Mouse (Mus musculus) common myeloid progenitor, adult 5-6 weeks (primary cell): ENCODE data around the gene Afap1l2. TPM values are rescaled to one million over a fixed set of nuclear protein-coding genes. Genes with fewer than 3 reads are reported as not detected.

Experiments used
- ATAC-seq: replicated peaks from 2 replicates; pipeline ENCODE4 v1.8.0; 2016; ENCODE audit warnings: low read depth, mild to moderate bottlenecking, moderate TSS enrichment, inconsistent platforms; ENCODE audit not compliant: poor library complexity, severe bottlenecking
- total RNA-seq: library from RNA; stranded (forward); fragments of 200-1000, 187-1606 nt; gene quantifications from 2 replicates; pipeline ENCODE4 v1.2.3, GENCODE M21; 2017

Gene Afap1l2
- total RNA-seq, 1 experiment from 2014 or later, result not detected

DNA sequence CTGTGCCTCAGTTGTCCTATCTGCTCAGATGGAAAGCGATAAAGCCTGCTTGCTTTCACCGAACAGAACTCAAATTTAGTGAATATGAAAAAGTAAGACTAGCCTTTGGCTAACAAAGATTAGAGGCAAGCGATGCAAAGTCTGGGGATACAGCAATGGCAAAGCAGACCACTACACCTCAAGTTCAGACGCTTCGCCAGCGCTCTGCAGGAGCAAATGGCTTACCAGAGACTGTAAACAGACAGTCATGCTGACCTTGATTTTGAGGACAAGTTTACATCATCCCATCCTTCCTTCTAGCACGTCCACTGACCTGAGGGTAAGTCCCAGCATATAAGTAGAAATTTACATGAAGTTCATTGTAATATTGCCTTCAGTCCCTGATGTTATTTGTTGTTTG lies 61.8 kb downstream of the Afap1l2 start:
- no peak for ATAC-seq

DNA sequence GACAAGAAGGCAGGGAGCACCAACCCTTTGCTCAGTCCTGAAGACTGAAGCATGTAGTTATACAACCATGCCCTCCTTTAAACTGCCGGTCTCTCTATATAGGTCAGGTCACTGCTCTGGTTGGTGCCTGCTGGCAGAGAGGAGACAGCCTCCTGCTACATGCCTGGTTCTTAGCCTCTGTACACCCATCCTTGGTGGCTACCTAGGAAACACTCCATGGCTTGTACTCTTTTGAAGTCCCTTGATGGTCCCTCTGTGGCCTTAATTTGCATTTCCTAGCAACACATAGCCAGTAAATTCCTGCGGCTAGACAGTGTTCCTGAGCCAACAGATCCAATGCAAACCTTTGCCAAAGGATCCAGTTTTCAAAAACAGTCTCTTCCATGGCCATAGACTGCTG lies 62.4 kb downstream of the Afap1l2 start:
- ATAC-seq, result no peak

DNA sequence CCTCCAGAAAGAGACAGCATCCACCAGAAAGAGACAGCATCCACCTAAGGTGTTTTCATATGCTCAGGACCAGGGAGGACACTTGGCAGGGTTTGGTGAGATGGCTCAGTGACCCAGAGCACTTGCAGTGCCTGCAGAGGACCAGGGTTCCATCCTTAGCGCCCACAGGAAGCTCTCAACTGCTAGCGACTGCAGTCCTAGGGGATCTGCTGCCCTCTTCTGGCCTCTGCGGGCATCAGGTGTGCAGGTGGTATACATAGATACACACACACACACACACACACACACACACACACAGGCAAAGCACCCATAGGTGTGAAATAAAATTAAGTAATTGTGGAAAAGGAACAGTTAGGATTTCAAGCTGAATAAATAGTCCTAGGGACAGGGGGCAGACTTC lies 63.2 kb downstream of the Afap1l2 start:
- no peak for ATAC-seq

DNA sequence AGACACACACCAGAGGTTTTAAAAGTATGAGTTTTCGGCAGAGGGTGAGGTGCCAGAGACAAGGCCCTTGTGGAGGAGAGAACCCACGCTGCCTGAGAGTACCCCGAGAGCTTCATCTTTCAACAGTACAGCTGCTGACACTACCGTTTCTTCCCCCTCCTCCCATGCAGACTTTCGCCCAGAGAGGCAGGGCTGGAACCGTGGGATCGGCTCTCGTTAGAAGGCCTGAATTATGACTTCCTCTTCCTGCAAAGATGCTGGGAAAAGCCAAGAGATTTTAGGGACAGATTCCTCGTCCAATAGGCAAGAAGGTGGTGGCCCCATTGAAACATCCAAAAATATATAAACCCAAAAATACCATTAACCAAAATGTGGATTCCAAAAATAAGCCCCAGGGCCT lies 63.8 kb downstream of the Afap1l2 start:
- ATAC-seq, result no peak

DNA sequence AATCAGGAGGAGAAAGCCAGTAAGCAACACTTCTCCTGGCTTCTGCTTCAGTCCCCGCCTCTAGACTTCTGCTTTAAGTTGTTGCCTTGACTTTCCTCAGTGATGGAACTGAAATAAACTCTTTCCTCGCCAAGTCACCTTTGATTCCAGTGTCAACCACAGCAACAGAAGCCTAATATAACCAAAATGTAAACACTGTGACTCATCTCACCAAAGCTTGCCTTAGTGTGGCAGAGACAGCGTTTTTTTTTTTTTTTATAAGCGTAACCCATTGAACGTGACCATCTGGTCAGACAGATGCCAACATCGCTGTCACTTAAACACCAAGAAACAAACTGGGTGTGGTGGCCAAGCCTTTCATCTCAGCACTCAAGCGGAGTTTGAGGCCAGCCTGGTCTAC lies 65.8 kb downstream of the Afap1l2 start:
- ATAC-seq, result no peak

DNA sequence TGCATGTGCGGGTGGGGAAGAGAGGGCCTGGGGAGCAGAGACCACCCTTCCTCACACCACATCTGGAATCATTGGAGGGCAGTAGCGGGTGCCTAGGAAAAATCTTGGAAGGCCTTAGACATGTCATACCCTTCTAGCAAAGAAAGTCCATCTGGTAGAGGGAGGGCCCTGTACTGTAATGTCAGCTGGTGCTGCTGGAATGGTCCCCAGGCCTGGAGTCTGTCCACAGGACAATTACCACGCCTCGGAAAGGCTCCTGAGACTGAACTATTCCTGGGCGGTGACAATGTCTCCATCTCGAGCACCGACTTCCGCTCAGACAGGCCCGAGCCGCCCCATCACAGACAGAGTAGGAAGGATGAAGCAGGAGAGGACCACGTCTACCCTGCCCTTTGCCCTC lies 67.5 kb downstream of the Afap1l2 start:
- ATAC-seq, result no peak

DNA sequence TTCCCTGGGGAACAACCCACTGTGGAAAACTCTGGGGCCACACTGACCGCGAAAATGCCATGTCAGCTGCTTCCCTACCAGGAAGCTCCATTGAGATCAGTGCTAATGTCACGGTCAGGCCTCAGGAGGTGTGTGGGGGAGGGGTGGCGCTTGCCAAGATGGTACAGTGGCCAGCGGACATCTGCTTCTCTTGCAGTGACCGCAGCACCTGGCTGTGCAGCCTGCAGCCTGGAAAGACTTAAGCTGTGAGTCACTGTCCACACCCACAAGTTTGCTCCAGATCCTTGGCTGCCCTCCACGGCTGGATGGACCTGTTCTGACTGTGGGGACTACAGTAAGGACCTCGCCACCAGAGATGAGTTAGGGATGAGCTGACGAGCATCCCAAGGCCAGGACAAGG lies 68.2 kb downstream of the Afap1l2 start:
- ATAC-seq, result no peak

DNA sequence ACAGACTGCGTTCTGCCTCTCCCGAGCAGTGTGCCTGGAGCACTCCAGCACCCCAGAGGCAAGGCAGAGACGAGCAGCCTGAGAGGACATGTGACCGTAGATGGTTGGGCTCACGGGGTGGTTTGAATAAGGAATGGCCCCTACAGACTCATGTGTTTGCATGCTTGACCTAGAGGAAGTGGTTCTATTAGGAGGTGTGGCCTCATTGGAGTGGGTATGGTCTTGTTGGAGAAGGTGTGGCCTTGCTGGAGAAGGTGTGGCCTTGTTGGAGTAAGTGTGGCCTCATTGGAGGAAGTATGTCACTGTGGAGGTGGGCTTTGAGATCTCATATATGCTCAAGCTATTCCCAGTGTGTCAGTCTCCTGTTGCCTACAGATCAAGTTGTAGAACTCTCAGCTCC lies 70.1 kb downstream of the Afap1l2 start:
- ATAC-seq, result no peak

DNA sequence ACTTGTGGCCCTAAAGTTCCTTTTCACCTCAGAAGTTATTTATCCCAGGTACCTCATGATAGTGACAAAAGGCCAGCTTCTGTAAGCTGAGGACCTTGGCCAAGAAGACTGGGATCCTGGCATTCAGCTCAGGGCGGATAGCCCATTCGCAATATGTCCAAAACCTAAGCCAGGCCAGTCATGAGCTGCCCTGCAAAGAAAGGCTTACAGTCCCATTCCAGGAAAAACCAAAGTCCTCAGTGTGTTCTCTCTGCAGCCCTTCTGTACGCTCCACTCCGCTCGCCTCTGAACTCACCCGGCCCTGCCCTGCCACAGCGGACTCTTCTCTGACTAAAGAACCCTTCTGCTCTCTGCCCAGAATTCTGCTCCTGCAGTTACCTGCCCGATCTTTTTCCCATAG lies 71.8 kb downstream of the Afap1l2 start:
- no peak for ATAC-seq

DNA sequence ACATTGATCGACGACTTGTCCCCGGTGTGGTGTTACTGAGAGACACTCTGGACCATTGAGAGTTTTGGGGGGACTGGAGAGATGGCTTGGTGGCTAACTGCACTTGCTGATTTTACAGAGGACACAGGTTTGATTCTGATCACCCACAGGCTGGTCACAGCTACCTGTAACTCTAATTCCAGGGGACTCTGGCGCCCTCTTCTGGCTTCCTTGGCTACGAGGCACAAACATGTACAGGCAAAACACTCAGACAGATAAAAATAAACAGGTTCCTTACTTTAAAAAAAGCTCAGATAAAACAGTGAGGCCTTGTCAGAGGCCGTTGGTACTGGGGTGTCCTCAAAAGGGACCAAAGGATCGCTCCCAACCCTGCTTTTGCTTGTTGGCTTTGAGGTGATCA lies 72.3 kb downstream of the Afap1l2 start:
- ATAC-seq, result no peak

DNA sequence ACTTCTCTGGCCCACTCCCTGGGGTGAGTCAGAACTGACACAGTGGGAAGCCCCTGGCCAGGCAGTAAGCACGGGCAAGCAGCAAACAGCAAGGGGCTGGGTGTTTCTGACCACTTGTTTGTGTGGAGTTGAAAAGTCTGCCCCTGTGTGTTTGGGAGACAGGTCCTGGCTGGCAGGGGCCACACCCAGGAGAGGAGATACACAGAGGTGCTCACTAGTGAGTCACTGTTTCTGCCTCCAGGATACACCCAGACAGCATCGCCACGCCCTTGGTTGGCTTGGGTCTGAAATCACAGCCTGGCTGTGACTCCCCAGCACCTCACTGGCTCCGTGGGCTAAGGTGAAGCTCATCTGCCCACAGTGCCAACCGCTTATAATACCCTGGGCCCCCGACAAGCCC lies 72.9 kb downstream of the Afap1l2 start:
- ATAC-seq, result no peak

DNA sequence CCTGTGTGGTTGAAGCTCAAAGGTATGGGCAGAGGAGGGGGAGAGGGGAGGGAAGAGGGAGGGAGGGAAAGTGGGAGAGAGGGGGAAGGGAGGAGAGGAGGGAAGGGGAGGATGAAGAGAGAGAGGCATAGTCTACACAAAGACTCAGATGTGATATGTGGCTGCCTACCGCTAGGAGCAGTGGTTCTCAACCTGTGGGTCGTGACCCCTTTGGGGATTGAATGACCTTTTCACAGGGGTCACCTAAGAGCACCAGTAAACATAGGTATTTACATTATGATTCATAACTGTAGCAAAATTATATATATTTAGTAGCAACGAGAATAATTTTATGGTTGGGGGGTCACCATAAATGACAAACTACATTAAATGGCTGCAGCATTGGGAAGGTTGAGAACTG lies 74.2 kb downstream of the Afap1l2 start:
- ATAC-seq, result no peak

DNA sequence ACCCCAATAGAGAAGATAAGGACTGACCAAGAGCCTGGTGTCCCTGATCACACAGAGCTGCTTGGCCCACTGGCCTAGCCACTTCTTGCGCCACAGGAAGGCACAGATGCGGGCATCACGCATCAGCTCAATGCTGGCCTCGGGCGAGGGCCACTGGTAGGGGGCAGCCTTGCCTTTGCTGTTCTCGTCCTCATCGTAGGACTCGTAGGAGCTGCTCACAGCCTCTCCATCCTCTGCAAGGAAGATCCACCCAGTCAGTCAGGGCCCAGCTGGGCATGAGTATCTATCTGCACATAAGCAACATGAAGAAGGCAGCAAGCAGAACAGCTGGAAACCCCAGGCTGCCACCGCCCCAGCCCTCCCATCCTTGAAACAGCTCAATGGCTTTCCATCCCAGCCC lies 78.0 kb downstream of the Afap1l2 start:
- no peak for ATAC-seq

DNA sequence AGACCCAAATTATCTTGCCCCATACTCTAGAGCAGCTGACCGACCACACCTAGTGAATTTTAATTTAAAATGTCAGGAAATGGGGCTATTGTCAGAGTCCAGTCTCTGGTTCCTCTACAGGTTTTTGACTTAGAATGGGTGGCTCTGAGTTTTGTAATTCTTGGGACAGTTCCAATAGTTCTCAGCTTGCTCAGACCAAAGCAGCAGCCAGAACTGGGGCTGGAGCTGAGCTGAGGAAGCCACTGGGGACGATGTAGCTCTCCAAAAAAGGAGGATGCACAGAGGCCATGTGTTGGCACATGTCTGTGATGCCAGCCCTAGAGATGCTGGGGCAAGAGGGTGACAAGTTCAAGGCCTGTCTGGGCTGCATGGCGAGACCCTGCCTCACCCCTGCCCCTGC lies 78.6 kb downstream of the Afap1l2 start:
- no peak for ATAC-seq

DNA sequence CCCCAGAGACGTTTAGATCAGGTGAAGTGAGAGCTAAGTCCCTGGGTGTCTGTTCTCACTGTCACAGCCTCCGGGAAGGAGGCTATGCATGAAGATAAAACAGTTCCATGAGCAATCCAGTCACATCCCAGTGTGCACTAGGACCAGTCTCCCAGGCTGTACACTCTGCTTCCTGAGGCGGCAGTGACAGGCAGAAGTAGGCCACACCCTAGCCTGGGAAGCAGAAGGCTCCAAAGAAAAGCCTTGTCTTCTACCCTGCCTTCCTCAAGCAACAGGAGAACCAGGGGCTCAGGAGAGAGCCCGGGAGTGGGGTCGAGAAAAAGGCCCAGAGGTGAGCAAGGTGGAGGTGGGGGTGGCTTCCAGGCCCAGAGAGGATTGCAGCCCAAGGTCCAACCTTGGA lies 86.3 kb downstream of the Afap1l2 start:
- no peak for ATAC-seq

DNA sequence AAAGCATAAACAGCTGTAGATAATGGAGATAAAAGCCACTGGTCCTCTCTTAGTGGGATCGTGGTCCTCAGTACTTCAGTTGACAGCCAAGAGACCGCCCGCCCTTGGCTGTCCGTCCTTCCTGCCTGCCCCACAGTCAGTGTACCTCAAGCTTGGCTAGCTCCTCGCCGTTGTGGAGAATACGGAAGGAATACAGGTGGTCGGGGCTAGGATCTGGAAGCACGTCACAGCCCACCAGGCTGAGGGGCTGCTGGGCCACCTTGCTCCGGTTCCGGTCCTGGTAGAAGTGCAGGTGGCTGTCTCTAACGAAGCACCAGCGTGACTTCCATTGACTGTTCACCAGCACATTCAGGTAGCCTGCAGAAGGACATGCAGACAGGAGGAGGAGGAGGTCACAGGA lies 87.8 kb downstream of the Afap1l2 start:
- no peak for ATAC-seq

DNA sequence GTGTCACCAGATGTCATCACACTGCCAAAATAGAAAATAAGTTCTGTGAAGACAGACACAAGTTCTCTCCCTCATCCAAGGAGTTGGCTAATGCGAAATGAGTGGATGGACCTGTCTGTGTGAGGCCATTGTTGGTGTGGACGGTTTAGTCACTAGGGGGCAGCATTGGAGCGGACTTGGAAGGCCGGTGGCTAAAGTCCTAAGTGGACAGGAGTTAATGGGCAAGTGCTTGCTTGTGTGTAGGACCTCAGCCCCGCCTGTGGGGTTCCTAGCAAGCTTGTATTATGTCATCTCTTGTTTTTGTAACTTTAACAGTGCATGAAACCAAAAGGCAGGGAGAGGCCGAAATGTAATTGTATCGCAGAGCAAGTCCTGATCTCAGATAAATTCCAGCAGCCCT lies 88.4 kb downstream of the Afap1l2 start:
- peak; percentile 88 for ATAC-seq

DNA sequence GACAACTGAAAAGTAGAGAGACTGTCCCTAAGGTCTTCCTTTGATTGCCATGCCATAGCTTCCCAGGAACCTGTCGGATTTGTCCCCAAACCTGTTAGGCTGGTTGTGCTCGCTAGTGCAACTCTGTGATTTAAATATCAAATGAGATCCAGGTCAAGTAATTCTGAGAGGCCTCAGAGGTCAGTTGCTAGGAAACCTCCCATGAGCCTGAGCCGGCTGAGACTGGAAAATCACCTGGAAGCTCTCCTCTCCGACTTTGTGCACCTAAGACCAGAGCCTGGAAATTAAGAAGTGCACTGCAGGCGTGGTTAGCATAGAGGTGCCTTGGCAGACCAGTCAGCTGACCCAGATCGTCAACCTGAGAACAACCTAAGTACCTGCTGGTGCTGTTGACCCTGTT lies 92.9 kb downstream of the Afap1l2 start:
- no peak for ATAC-seq

DNA sequence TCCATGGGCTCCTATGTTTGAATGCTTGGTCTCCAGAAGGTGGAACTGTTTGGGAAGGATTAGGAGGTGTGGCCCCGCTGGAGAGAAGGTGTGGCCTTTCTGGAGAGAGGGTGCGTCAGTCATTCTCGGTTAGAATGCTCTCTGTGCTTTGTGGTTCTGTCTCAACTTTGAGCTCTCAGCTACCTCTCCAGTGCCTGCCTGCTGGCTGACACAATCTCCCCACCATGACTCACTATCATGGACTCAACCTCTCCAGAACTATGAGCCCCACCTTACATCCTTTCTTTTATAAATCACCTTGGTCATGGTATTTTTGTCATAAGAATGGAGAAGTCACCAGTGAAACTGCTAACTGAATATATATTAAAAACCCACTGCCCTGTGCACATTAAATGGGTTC lies 93.4 kb downstream of the Afap1l2 start:
- no peak for ATAC-seq

DNA sequence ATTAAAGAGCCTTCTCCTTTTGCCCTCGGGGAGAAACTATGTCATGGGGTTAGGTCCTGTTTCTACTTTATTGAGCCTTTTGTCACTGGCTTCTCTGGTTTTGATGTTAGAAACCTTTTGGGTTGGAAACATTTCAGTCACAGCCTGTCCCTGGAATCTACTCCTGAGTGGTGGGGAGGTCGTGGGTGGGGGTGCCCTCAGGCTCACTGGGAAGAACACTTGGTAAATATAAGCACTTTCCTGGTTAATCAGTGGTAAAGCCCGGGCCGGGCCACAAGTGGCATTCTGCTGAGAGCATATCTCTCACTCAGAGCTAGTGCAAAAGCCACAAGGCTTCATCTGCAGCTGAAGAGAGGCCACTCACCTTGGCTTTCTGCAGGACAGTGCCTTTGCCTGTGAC lies 94.3 kb downstream of the Afap1l2 start:
- ATAC-seq, result no peak

DNA sequence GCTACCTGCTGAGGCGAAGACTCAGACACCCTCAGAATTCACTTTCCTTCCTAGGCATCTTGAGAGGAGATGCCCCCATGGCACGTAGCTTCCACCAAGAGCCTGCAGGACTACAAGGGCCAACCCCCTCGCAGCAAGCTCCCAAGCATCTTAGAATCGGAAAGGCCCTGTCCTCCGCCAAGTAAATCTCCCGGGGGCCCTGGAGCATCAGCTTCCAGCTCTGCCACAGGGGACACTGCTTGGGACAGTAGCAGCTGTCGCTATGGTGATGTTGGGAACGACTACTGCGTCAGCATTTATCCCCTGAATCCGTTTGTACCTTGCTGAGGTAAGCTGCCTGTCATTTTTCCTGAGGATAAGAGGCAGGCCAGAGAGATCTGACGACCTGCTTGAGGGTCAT lies 97.5 kb downstream of the Afap1l2 start:
- ATAC-seq, result no peak

DNA sequence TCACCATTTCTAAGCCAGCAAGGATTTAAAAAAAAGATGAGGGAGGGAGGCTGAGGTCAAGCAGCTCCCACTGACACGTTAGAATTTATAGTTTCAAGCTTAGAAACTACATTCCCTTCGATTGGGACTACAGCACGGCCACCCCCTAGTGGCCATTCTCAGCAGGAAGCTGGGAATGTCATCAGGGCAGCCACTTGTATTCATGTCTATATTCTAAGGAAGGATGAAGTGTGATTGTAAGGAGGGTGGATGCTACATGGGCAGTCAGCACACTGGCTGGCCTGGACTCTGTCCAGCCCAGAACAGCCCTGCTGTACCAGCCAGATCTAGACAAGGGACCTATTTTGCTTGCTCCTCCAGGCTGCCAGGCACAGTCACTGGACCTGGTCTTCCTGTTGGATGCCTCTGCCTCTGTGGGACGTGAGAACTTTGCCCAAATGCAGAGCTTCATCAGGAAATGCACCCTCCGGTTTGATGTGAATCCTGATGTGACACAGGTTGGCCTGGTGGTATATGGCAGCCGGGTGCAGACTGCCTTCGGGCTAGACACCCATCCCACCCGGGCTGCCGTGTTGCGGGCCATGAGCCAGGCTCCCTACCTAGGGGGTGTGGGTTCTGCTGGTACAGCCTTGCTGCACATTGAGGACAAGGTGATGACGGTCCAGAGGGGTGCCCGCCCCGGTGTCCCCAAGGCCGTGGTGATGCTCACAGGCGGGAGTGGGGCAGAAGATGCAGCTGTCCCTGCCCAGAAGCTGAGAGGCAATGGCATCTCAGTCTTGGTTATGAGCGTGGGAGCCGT lies 99.4 kb downstream of the Afap1l2 start:
- ATAC-seq, result peak; percentile 72; the same call in 1 of the 2 replicates
